Mouse (Mus musculus) hindbrain, embryonic 16.5 days (tissue): ENCODE measurements at regions not wholly inside any gene's neighbourhood (a gene's known extent, or its start where the extent isn't known, plus 50 kb on each side); places are given as distances from the start of the nearest gene placed in this dataset.
A peak's percentile ranks its signal among the peaks of the same experiment; 100 is the strongest.

Source experiments
- ATAC-seq: fragments of 200-750 bp; cut with Nextera tagmentation; 2 replicates; pipeline ENCODE4 v1.8.0; 2017; ENCODE audit warnings: moderate TSS enrichment, moderate library complexity
- H3K27ac ChIP-seq: fragments of 300-500 bp; sonication (generic); 2 replicates; pipeline ENCODE4 v1.5.1; 2014; ENCODE audit warnings: low read depth, mild to moderate bottlenecking, control low read depth, low read length, moderate library complexity
- H3K27me3 ChIP-seq: fragments of 300-500 bp; sonication (generic); replicated peaks from 2 replicates; pipeline ENCODE4 v1.6.1; 2014; ENCODE audit warnings: low read length; ENCODE audit not compliant: control insufficient read depth, insufficient read depth
- H3K36me3 ChIP-seq: fragments of 300-500 bp; sonication (generic); 2 replicates; pipeline ENCODE4 v1.6.1; 2014; ENCODE audit warnings: mild to moderate bottlenecking, low read length, moderate library complexity, mixed read lengths; ENCODE audit not compliant: control insufficient read depth, insufficient read depth
- H3K4me1 ChIP-seq: fragments of 300-500 bp; sonication (generic); 2 replicates; pipeline ENCODE4 v1.6.1; 2014; ENCODE audit warnings: low read depth, low read length; ENCODE audit not compliant: control insufficient read depth, insufficient read depth
- H3K4me2 ChIP-seq: fragments of 300-500 bp; sonication (generic); 2 replicates; pipeline ENCODE4 v1.6.1; 2014; ENCODE audit warnings: mild to moderate bottlenecking, low read length, control low read depth, moderate library complexity
- H3K4me3 ChIP-seq: fragments of 300-500 bp; sonication (generic); 2 replicates; pipeline ENCODE4 v1.5.1; 2014; ENCODE audit warnings: mild to moderate bottlenecking, low read length, control low read depth, moderate library complexity
- H3K9ac ChIP-seq: fragments of 300-500 bp; sonication (generic); 2 replicates; pipeline ENCODE4 v1.6.1; 2014; ENCODE audit warnings: low read depth, mild to moderate bottlenecking, control low read depth, low read length, moderate library complexity
- H3K9me3 ChIP-seq: fragments of 300-500 bp; sonication (generic); 2 replicates; pipeline ENCODE4 v1.6.1; 2014; ENCODE audit warnings: mild to moderate bottlenecking, low read length, moderate library complexity; ENCODE audit not compliant: control insufficient read depth
- WGBS: fragments of 180-500 bp; shearing (Covaris S2); extraction: QIAGEN DNeasy Blood & Tissue Kit; methylation state at CpG from one replicate; pipeline ENCODE4 v1.1.7; 2014; 5-methylcytosine and 5-hydroxymethylcytosine counted together

GRCm38 (mm10) chr14:78225677-78226076 lies 82.2 kb downstream of the Tnfsf11 start:
- Histone ChIP-seq H3K9me3 (no peaks in the 10 kb centered on the region), H3K27me3 (no peaks in the 10 kb centered on the region), H3K4me3 (no peak overlapping the region), H3K4me1 (no peaks in the 10 kb centered on the region), H3K27ac (no peak overlapping the region), H3K9ac (no peak overlapping the region), H3K36me3 (no peaks in the 10 kb centered on the region), H3K4me2 (no peak overlapping the region)
- 0 out of 2 replicates have a peak, but pooled peaks have one; percentile 40 for ATAC-seq
- 62% methylated on average over 4 of the region's 4 CpGs for WGBS

- H3K27me3 ChIP-seq: no peaks in the 10 kb centered on the region
- H3K27ac ChIP-seq: peak overlapping the region; percentile 31
- H3K9ac ChIP-seq: peak overlapping the region; percentile 11; the same call in 1 of the 2 replicates
- peak; percentile 83 for ATAC-seq
- H3K4me1 ChIP-seq: peaks cover 9% of the 10 kb centered on the region
- peak overlapping the region; percentile 31 for H3K4me2 ChIP-seq
- H3K4me3 ChIP-seq: no peak overlapping the region
- no peaks in the 10 kb centered on the region for H3K36me3 ChIP-seq
- WGBS: 17% methylated on average over 15 of the region's 15 CpGs
- no peaks in the 10 kb centered on the region for H3K9me3 ChIP-seq
These were observed 91.4 kb downstream of the Tnfsf11 start for GRCm38 (mm10) chr14:78216229-78216963.

GRCm38 (mm10) chr14:78215491-78215890 lies 92.4 kb downstream of the Tnfsf11 start:
- H3K4me2 ChIP-seq: no peak overlapping the region
- no peak overlapping the region; the same call in 1 of the 2 replicates for H3K27ac ChIP-seq
- whole genome bisulfite sequencing: 58% methylated on average over 4 of the region's 4 CpGs
- H3K27me3 ChIP-seq: no peaks in the 10 kb centered on the region
- no peaks in the 10 kb centered on the region for H3K9me3 ChIP-seq
- no peak for ATAC-seq
- H3K4me1 ChIP-seq: peaks cover 9% of the 10 kb centered on the region
- H3K36me3 ChIP-seq: no peaks in the 10 kb centered on the region
- no peak overlapping the region for H3K9ac ChIP-seq
- H3K4me3 ChIP-seq: no peak overlapping the region

GRCm38 (mm10) chr14:78204566-78204863 lies 103.3 kb downstream of the Tnfsf11 start:
- Histone ChIP-seq H3K9me3 (no peaks in the 10 kb centered on the region), H3K4me3 (no peak overlapping the region), H3K27ac (peak overlapping the region; percentile 68; the same call in 1 of the 2 replicates), H3K36me3 (no peaks in the 10 kb centered on the region), H3K27me3 (no peaks in the 10 kb centered on the region), H3K9ac (no peak overlapping the region), H3K4me2 (no peak overlapping the region), H3K4me1 (no peaks in the 10 kb centered on the region; the same call in 1 of the 2 replicates)
- 90% methylated on average over 4 of the region's 4 CpGs for WGBS
- no peak for ATAC-seq

GRCm38 (mm10) chr14:78203726-78204565 lies 103.9 kb downstream of the Tnfsf11 start:
- Histone ChIP-seq H3K27ac (peak overlapping the region; percentile 68), H3K36me3 (no peaks in the 10 kb centered on the region), H3K9ac (no peak overlapping the region; the same call in 1 of the 2 replicates), H3K9me3 (no peaks in the 10 kb centered on the region), H3K4me3 (peak overlapping the region; percentile 16), H3K4me1 (no peaks in the 10 kb centered on the region; the same call in 1 of the 2 replicates), H3K4me2 (peak overlapping the region; percentile 36), H3K27me3 (no peaks in the 10 kb centered on the region)
- ATAC-seq: peak; percentile 97
- 65% methylated on average over 15 of the region's 15 CpGs for WGBS

GRCm38 (mm10) chr14:78202781-78203180 lies 105.1 kb downstream of the Tnfsf11 start:
- no peak for ATAC-seq
- Histone ChIP-seq H3K9ac (no peak overlapping the region), H3K9me3 (no peaks in the 10 kb centered on the region; the same call in 1 of the 2 replicates), H3K27ac (no peak overlapping the region), H3K4me1 (peaks cover under 1% of the 10 kb centered on the region; the same call in 1 of the 2 replicates), H3K36me3 (no peaks in the 10 kb centered on the region), H3K27me3 (no peaks in the 10 kb centered on the region), H3K4me2 (no peak overlapping the region), H3K4me3 (no peak overlapping the region)
- WGBS: 96% methylated on average over 1 of the region's 1 CpGs

- Histone ChIP-seq H3K4me1 (peaks cover 4% of the 10 kb centered on the region), H3K36me3 (no peaks in the 10 kb centered on the region), H3K27me3 (no peaks in the 10 kb centered on the region), H3K4me3 (no peak overlapping the region), H3K9ac (no peak overlapping the region), H3K4me2 (no peak overlapping the region), H3K27ac (no peak overlapping the region), H3K9me3 (no peaks in the 10 kb centered on the region; the same call in 1 of the 2 replicates)
- WGBS: 68% methylated on average over 2 of the region's 2 CpGs
- ATAC-seq: 0 out of 2 replicates have a peak, but pooled peaks have one; percentile 48
These were observed 108.7 kb upstream of the Fam216b start for GRCm38 (mm10) chr14:78197483-78197882.

- no peaks in the 10 kb centered on the region for H3K36me3 ChIP-seq
- no peak overlapping the region for H3K9ac ChIP-seq
- H3K4me2 ChIP-seq: no peak overlapping the region
- H3K4me1 ChIP-seq: peaks cover 5% of the 10 kb centered on the region; the same call in 1 of the 2 replicates
- WGBS: 48% methylated on average over 6 of the region's 6 CpGs
- H3K27me3 ChIP-seq: no peaks in the 10 kb centered on the region
- no peak overlapping the region for H3K4me3 ChIP-seq
- peak; percentile 17; the same call in 1 of the 2 replicates for ATAC-seq
- no peak overlapping the region for H3K27ac ChIP-seq
- H3K9me3 ChIP-seq: no peaks in the 10 kb centered on the region
These were observed 90.8 kb upstream of the Fam216b start for GRCm38 (mm10) chr14:78179576-78179975.

GRCm38 (mm10) chr14:78173451-78173850 lies 84.6 kb upstream of the Fam216b start:
- ATAC-seq: no peak
- WGBS: 88% methylated on average over 2 of the region's 2 CpGs
- Histone ChIP-seq H3K9ac (no peak overlapping the region), H3K9me3 (no peaks in the 10 kb centered on the region), H3K36me3 (no peaks in the 10 kb centered on the region), H3K4me2 (no peak overlapping the region), H3K27me3 (no peaks in the 10 kb centered on the region), H3K27ac (no peak overlapping the region), H3K4me3 (no peak overlapping the region), H3K4me1 (no peaks in the 10 kb centered on the region)
